Mouse (Mus musculus) stomach, embryonic 16.5 days (tissue): ENCODE measurements around the gene Lrrc9. TPM values are rescaled to one million over a fixed set of nuclear protein-coding genes. Genes with fewer than 3 reads are reported as not detected.

ENCODE experiments used
- ATAC-seq: fragments of 200-750 bp; cut with Nextera tagmentation; 2 replicates; pipeline ENCODE4 v1.8.0; 2017; ENCODE audit warnings: moderate number of reproducible peaks, moderate TSS enrichment; ENCODE audit not compliant: insufficient read depth, low FRiP score
- H3K27ac ChIP-seq: fragments of 300-500 bp; sonication (generic); 2 replicates; pipeline ENCODE4 v1.5.1; 2014; ENCODE audit warnings: low read length
- H3K27me3 ChIP-seq: fragments of 300-500 bp; sonication (generic); 2 replicates; pipeline ENCODE4 v1.6.1; 2014; ENCODE audit warnings: low read length, control low read depth, mixed read lengths; ENCODE audit not compliant: control insufficient read depth, insufficient read depth
- H3K36me3 ChIP-seq: fragments of 300-500 bp; sonication (generic); 2 replicates; pipeline ENCODE4 v1.6.1; 2014; ENCODE audit warnings: low read length; ENCODE audit not compliant: control insufficient read depth, insufficient read depth
- H3K4me1 ChIP-seq: fragments of 300-500 bp; sonication (generic); 2 replicates; pipeline ENCODE4 v1.6.1; 2014; ENCODE audit warnings: low read length, control low read depth, mixed read lengths; ENCODE audit not compliant: control insufficient read depth, insufficient read depth
- H3K4me2 ChIP-seq: fragments of 300-500 bp; sonication (generic); 2 replicates; pipeline ENCODE4 v1.6.1; 2014; ENCODE audit warnings: low read depth, low read length, mixed read lengths
- H3K4me3 ChIP-seq: fragments of 300-500 bp; sonication (generic); replicated peaks from 2 replicates; pipeline ENCODE4 v1.5.1; 2014; ENCODE audit warnings: mild to moderate bottlenecking, low read length
- H3K9ac ChIP-seq: fragments of 300-500 bp; sonication (generic); 2 replicates; pipeline ENCODE4 v1.6.1; 2014; ENCODE audit warnings: low read length
- H3K9me3 ChIP-seq: fragments of 300-500 bp; sonication (generic); replicated peaks from 2 replicates; pipeline ENCODE4 v1.6.1; 2016; ENCODE audit warnings: low read length, control low read depth; ENCODE audit not compliant: control insufficient read depth
- WGBS: fragments of 180-500 bp; shearing (Covaris S2); extraction: QIAGEN DNeasy Blood & Tissue Kit; methylation state at CpG from one replicate; pipeline ENCODE4 v1.1.7; 2014; 5-methylcytosine and 5-hydroxymethylcytosine counted together
- polyA plus RNA-seq: library from polyadenylated mRNA; unstranded; fragments of >200 nt; fragmentation: Nextera tagmentation; extraction: Ambion mirVana; gene quantifications from 2 replicates; pipeline ENCODE4 v1.2.1, GENCODE M21; 2015

Lrrc9 gene
- polyA plus RNA-seq, 1 experiment from 2014 or later = 0.12 TPM

- H3K27ac ChIP-seq = no peak overlapping the region
- no peaks in the 10 kb centered on the region for H3K27me3 ChIP-seq
- no peak overlapping the region for H3K9ac ChIP-seq
- WGBS = 49% methylated on average over 3 of the region's 3 CpGs
- H3K36me3 ChIP-seq = no peaks in the 10 kb centered on the region
- H3K4me1 ChIP-seq = no peaks in the 10 kb centered on the region
- H3K9me3 ChIP-seq = no peaks in the 10 kb centered on the region
- ATAC-seq = no peak
- H3K4me2 ChIP-seq = no peak overlapping the region
- no peak overlapping the region for H3K4me3 ChIP-seq
Observed at GRCm38 (mm10) chr12:72491063-72491719, 49.5 kb downstream of the Lrrc9 start.

- H3K4me1 ChIP-seq = no peaks in the 10 kb centered on the region
- no peak overlapping the region for H3K4me3 ChIP-seq
- H3K9me3 ChIP-seq = no peaks in the 10 kb centered on the region
- no peak overlapping the region for H3K4me2 ChIP-seq
- no peaks in the 10 kb centered on the region for H3K36me3 ChIP-seq
- no peak overlapping the region for H3K27ac ChIP-seq
- H3K9ac ChIP-seq = no peak overlapping the region
- H3K27me3 ChIP-seq = no peaks in the 10 kb centered on the region
- no peak for ATAC-seq
- WGBS = 74% methylated on average over 12 of the region's 12 CpGs
Observed at GRCm38 (mm10) chr12:72496866-72497600, 55.4 kb downstream of the Lrrc9 start.

- H3K4me1 ChIP-seq = no peaks in the 10 kb centered on the region
- H3K27ac ChIP-seq = no peak overlapping the region
- H3K4me2 ChIP-seq = no peak overlapping the region
- H3K9me3 ChIP-seq = no peaks in the 10 kb centered on the region
- no peaks in the 10 kb centered on the region for H3K27me3 ChIP-seq
- 82% methylated on average over 7 of the region's 7 CpGs for WGBS
- H3K9ac ChIP-seq = no peak overlapping the region
- no peak overlapping the region for H3K4me3 ChIP-seq
- ATAC-seq = no peak
- H3K36me3 ChIP-seq = no peaks in the 10 kb centered on the region
Observed at GRCm38 (mm10) chr12:72509606-72510005, 67.9 kb downstream of the Lrrc9 start.

- H3K4me3 ChIP-seq = no peak overlapping the region
- WGBS = 68% methylated on average over 3 of the region's 3 CpGs
- H3K4me1 ChIP-seq = no peaks in the 10 kb centered on the region
- no peaks in the 10 kb centered on the region for H3K9me3 ChIP-seq
- no peaks in the 10 kb centered on the region for H3K36me3 ChIP-seq
- H3K4me2 ChIP-seq = no peak overlapping the region
- no peaks in the 10 kb centered on the region for H3K27me3 ChIP-seq
- ATAC-seq = no peak
- H3K27ac ChIP-seq = no peak overlapping the region
- no peak overlapping the region for H3K9ac ChIP-seq
Observed at GRCm38 (mm10) chr12:72515446-72515845, 73.8 kb downstream of the Lrrc9 start.

- no peak overlapping the region for H3K27ac ChIP-seq
- H3K9ac ChIP-seq = no peak overlapping the region
- no peak overlapping the region for H3K4me2 ChIP-seq
- 86% methylated on average over 12 of the region's 12 CpGs for WGBS
- ATAC-seq = no peak
- H3K36me3 ChIP-seq = no peaks in the 10 kb centered on the region
- H3K4me3 ChIP-seq = no peak overlapping the region
- no peaks in the 10 kb centered on the region for H3K9me3 ChIP-seq
- H3K27me3 ChIP-seq = no peaks in the 10 kb centered on the region
- H3K4me1 ChIP-seq = no peaks in the 10 kb centered on the region
Observed at GRCm38 (mm10) chr12:72518114-72518728, 76.6 kb downstream of the Lrrc9 start.

GRCm38 (mm10) chr12:72519352-72519751 lies 77.7 kb downstream of the Lrrc9 start:
- whole genome bisulfite sequencing = 59% methylated on average over 9 of the region's 9 CpGs
- H3K4me1 ChIP-seq = no peaks in the 10 kb centered on the region

GRCm38 (mm10) chr12:72519855-72520254 lies 78.2 kb downstream of the Lrrc9 start:
- no peak; the same call in 1 of the 2 replicates for ATAC-seq
- WGBS = 47% methylated on average over 5 of the region's 5 CpGs
- no peaks in the 10 kb centered on the region for H3K9me3 ChIP-seq
- H3K27ac ChIP-seq = no peak overlapping the region
- no peaks in the 10 kb centered on the region for H3K36me3 ChIP-seq
- H3K27me3 ChIP-seq = no peaks in the 10 kb centered on the region
- no peak overlapping the region for H3K9ac ChIP-seq
- no peak overlapping the region for H3K4me2 ChIP-seq
- H3K4me3 ChIP-seq = no peak overlapping the region
- no peaks in the 10 kb centered on the region for H3K4me1 ChIP-seq

More at GRCm38 (mm10) chr12:72519352-72519751, 77.7 kb downstream of the Lrrc9 start:
- no peak overlapping the region for H3K4me2 ChIP-seq
- no peaks in the 10 kb centered on the region for H3K9me3 ChIP-seq
- no peaks in the 10 kb centered on the region for H3K27me3 ChIP-seq
- H3K9ac ChIP-seq = no peak overlapping the region
- no peak for ATAC-seq
- H3K36me3 ChIP-seq = no peaks in the 10 kb centered on the region
- H3K27ac ChIP-seq = no peak overlapping the region
- H3K4me3 ChIP-seq = no peak overlapping the region

- ATAC-seq = no peak
- H3K4me2 ChIP-seq = no peak overlapping the region
- no peaks in the 10 kb centered on the region for H3K4me1 ChIP-seq
- WGBS = 0% methylated on average over 2 of the region's 2 CpGs
- no peaks in the 10 kb centered on the region for H3K27me3 ChIP-seq
- H3K4me3 ChIP-seq = no peak overlapping the region
- no peak overlapping the region for H3K27ac ChIP-seq
- H3K9me3 ChIP-seq = no peaks in the 10 kb centered on the region
- no peaks in the 10 kb centered on the region for H3K36me3 ChIP-seq
- H3K9ac ChIP-seq = no peak overlapping the region
Observed at GRCm38 (mm10) chr12:72520645-72521044, 79.0 kb downstream of the Lrrc9 start.

GRCm38 (mm10) chr12:72525588-72525987 lies 83.9 kb downstream of the Lrrc9 start:
- no peak overlapping the region for H3K9ac ChIP-seq
- H3K36me3 ChIP-seq = no peaks in the 10 kb centered on the region
- no peak overlapping the region for H3K4me2 ChIP-seq
- no peak overlapping the region for H3K27ac ChIP-seq
- no peak overlapping the region for H3K4me3 ChIP-seq
- no peak for ATAC-seq
- no peaks in the 10 kb centered on the region for H3K27me3 ChIP-seq
- 47% methylated on average over 4 of the region's 4 CpGs for WGBS
- H3K4me1 ChIP-seq = no peaks in the 10 kb centered on the region
- 0 out of 2 replicates have a peak, but pooled peaks cover 3% of the 10 kb centered on the region for H3K9me3 ChIP-seq
